Mouse (Mus musculus) yolk sac, embryonic 10.5 days (tissue): ENCODE measurements around the gene Rac1.
"Not testable (repeated sequence)": the region's sequence is repeated elsewhere in the genome, so short reads cannot be mapped to it uniquely, and the experiment has no call there.

Experiments used
- DNase-seq: peaks from one replicate; pipeline ENCODE4 v3.0.0-alpha.2; 2017; ENCODE audit warnings: low spot score

Rac1 gene

GRCm38 (mm10) chr5:143525454-143526225, 2.2 kb downstream of the Rac1 start:
- DNase-seq = no peak

- DNase-seq = no peak
Observed at GRCm38 (mm10) chr5:143522882-143523281, 5.0 kb downstream of the Rac1 start.

GRCm38 (mm10) chr5:143520415-143520814, 7.4 kb downstream of the Rac1 start:
- DNase-seq = peak; percentile 44

GRCm38 (mm10) chr5:143518045-143518591, 9.7 kb downstream of the Rac1 start:
- peak; percentile 39 for DNase-seq

- no peak for DNase-seq
Observed at GRCm38 (mm10) chr5:143517436-143517835, 10.4 kb downstream of the Rac1 start.

GRCm38 (mm10) chr5:143517005-143517404, 10.8 kb downstream of the Rac1 start:
- DNase-seq = no peak

GRCm38 (mm10) chr5:143514878-143515277, 13.0 kb downstream of the Rac1 start:
- no peak for DNase-seq

GRCm38 (mm10) chr5:143512305-143512704, 15.5 kb downstream of the Rac1 start:
- DNase-seq = no peak

- DNase-seq = no peak
Observed at GRCm38 (mm10) chr5:143511577-143511976, 16.3 kb downstream of the Rac1 start.

GRCm38 (mm10) chr5:143509737-143510136, 18.1 kb downstream of the Rac1 start:
- no peak for DNase-seq

GRCm38 (mm10) chr5:143509294-143509693, 18.5 kb downstream of the Rac1 start:
- no peak for DNase-seq

- DNase-seq = no peak
Observed at GRCm38 (mm10) chr5:143505545-143505944, 22.3 kb downstream of the Rac1 start.

- no peak for DNase-seq
Observed at GRCm38 (mm10) chr5:143505056-143505455, 22.8 kb downstream of the Rac1 start.

GRCm38 (mm10) chr5:143504453-143504852, 23.4 kb downstream of the Rac1 start:
- DNase-seq = no peak

GRCm38 (mm10) chr5:143503740-143504139, 24.1 kb downstream of the Rac1 start:
- no peak for DNase-seq

GRCm38 (mm10) chr5:143502899-143503557, 24.8 kb downstream of the Rac1 start:
- DNase-seq = no peak

- DNase-seq = no peak
Observed at GRCm38 (mm10) chr5:143501649-143502048, 26.2 kb downstream of the Rac1 start.

- no peak for DNase-seq
Observed at GRCm38 (mm10) chr5:143501140-143501539, 26.7 kb downstream of the Rac1 start.

- not testable (repeated sequence) for DNase-seq
Observed at GRCm38 (mm10) chr5:143500711-143501110, 27.1 kb downstream of the Rac1 start.

GRCm38 (mm10) chr5:143499686-143500085, 28.1 kb downstream of the Rac1 start:
- DNase-seq = no peak

- DNase-seq = no peak
Observed at GRCm38 (mm10) chr5:143499197-143499596, 28.6 kb downstream of the Rac1 start.

- no peak for DNase-seq
Observed at GRCm38 (mm10) chr5:143497451-143497850, 30.4 kb downstream of the Rac1 start.

- DNase-seq = no peak
Observed at GRCm38 (mm10) chr5:143495708-143496107, 32.1 kb downstream of the Rac1 start.
